Mouse (Mus musculus) urinary bladder, postnatal 0 days (tissue): Measurements from ENCODE around the gene Slc9a6. TPM values are rescaled to one million over a fixed set of nuclear protein-coding genes. Genes with fewer than 3 reads are reported as not detected.

ENCODE experiments used
- microRNA-seq: library from miRNA; unstranded; fragments of <30 nt; microRNA quantifications from one replicate; pipeline ENCODE4, GENCODE M21; 2016
- polyA plus RNA-seq: library from polyadenylated mRNA; unstranded; fragments of >200 nt; fragmentation: Nextera tagmentation; extraction: Ambion mirVana; gene quantifications from 2 replicates; pipeline ENCODE4 v1.2.1, GENCODE M21; 2015

Slc9a6 gene
- polyA plus RNA-seq = 7.0 and 9.6 TPM in 2 replicates

DNA sequence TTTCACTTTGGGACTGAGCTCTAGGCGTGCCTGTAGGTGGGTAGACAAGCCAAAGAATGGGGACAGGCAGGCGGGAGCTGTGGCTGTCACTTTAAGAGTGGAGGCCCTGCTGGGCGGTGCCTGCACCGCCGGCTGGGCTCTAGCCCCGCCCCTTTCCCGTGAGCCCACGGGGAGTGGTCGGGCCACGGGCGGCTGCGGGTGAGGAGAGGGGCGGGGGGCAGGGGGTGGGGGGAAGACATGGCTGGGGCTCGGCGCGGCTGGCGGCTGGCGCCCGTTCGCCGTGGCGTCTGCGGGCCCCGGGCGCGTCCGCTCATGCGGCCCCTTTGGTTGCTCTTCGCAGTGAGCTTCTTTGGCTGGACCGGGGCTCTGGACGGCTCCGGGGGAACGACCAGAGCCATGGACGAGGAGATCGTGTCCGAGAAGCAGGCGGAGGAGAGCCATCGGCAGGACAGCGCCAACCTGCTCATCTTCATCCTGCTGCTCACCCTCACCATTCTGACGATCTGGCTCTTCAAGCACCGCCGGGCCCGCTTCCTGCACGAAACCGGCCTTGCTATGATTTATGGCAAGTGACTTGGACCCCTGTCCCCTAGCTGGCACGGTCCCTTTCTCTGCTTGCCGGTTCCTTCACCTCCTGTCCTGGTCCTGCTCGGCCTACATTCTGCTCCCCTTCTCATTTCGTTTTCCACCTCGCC, at the start of gene Slc9a6:
TSS of gene Slc9a6 (plus strand) at position 135 of the 695 bp plus-strand sequence.

DNA sequence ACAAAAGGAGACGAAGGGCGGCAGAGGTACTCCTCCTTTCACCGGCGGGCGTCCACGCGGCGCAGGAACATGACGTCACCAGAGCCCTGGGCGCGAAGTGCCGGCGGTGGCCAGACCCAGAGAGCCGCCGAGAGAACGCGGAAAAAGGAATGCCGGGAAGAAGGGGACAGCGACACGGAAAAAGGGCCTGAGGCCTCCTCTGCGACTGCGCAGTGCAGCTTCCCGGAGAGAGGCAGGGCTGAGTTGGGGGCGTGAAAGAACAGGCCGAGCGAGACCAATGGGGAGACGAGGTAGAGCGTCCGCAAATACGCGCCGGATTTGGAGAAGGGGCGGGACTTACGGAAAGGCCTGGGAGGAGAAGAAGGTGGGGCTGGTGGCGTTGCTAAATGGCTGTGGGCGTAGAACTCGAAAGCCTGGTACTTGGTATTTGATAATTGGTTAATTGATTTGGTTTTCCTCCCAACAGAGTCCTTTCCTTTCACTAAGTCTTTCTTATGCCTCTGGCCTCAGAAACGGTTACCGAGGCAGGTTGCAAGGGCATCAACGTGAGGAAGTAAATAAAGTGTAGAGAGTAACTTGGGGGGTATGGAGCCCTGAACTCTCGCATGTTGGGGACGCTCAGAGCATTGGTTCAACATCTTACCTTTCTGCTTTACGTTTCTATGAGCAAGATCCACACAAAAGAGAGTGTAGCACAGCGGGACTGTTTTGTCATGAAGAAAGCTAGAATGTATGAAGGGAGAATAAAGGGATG, 11.5 kb upstream of the Slc9a6 start, which contains the start of gene Mmgt1:
TSS of gene Mmgt1 (minus strand) at position 183 of the 754 bp plus-strand sequence.

Small RNA genes within 50 kb of the gene (microRNA-seq; reads per million reads assigned to microRNA genes)
- not detected for gene Mir5116

Other genes with a start within 250 kb of the Slc9a6 start
- gene Smim10l2a, start 235.2 kb upstream of the Slc9a6 start, polyA plus RNA-seq = 0.75 and 0.76 TPM in 2 replicates
- 1.2 and 2.4 TPM in 2 replicates for gene Gm2174, start 161.8 kb upstream of the Slc9a6 start, polyA plus RNA-seq
- gene Ints6l, start 154.9 kb upstream of the Slc9a6 start, polyA plus RNA-seq = 21.2 and 23.7 TPM in 2 replicates
- gene Gm10477, start 85.0 kb upstream of the Slc9a6 start, polyA plus RNA-seq = not detected in 2 replicates
- gene Gm648, start 60.2 kb upstream of the Slc9a6 start, polyA plus RNA-seq = not detected in 2 replicates
- gene Mmgt1, start 11.7 kb upstream of the Slc9a6 start, polyA plus RNA-seq = 11.6 and 14.3 TPM in 2 replicates
- gene Fhl1, start 122.0 kb downstream of the Slc9a6 start, polyA plus RNA-seq = 1,775 and 2,108 TPM in 2 replicates
- gene Map7d3, start 212.6 kb downstream of the Slc9a6 start, polyA plus RNA-seq = 1.5 and 2.7 TPM in 2 replicates